Mouse (Mus musculus) yolk sac, embryonic 10.5 days (tissue): ENCODE measurements at regions not wholly inside any gene's neighbourhood (a gene's known extent, or its start where the extent isn't known, plus 50 kb on each side); places are given as distances from the start of the nearest gene placed in this dataset.

Experiments used
- DNase-seq: peaks from one replicate; pipeline ENCODE4 v3.0.0-alpha.2; 2017; ENCODE audit warnings: low spot score

GRCm38 (mm10) chr10:119054191-119055175 is 184.5 kb upstream of the Dyrk2 start:
- DNase-seq, result no peak

DNA sequence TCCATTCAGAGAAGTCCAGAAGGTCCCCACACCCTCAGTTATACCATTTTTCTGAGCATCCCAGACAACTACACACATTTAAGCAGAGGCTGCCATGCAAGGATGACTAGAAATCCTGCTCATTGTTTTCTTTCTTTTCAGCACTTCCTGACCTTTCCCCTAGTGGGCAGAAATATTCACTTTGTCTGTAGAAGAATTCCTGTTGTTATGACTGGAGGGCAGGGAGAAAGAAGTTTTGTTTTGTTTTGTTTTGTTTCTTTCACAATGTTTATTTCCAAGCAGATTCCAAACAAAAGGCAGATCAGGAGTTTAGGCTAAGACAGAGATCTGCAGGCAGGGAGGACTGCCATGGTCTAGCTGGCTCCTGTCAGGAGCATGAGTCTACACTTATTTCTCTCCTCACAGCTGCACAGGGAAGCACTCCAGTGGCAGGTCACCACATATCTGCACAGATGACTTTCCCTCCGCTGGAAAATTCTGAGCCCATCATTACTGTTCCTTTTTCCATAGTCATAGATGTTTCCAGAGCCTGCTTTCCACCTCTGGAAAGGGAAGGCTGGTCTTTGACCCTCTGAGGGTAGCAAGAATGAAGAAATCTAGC is 182.5 kb upstream of the Dyrk2 start:
- DNase-seq, result no peak

DNA sequence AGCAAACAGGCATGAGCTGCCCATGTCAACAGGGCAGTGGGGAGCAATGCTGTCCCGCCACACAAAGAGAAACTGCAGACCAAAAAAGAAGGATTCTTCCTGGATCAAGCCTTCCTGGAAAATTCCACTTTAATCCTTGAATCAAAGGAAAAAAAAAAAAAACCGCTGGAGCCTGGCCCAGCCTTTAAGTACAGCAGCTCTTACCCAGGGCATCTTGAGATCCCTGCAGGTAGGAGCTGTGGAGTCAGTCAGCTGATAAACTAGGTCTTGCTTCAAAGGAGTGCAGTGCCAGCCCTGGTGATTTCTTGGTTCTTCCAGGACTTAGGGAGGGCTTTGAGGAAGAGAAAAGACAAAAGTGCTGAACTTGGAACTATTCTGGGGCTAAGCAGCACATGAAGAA is 181.6 kb upstream of the Dyrk2 start:
- no peak for DNase-seq

DNA sequence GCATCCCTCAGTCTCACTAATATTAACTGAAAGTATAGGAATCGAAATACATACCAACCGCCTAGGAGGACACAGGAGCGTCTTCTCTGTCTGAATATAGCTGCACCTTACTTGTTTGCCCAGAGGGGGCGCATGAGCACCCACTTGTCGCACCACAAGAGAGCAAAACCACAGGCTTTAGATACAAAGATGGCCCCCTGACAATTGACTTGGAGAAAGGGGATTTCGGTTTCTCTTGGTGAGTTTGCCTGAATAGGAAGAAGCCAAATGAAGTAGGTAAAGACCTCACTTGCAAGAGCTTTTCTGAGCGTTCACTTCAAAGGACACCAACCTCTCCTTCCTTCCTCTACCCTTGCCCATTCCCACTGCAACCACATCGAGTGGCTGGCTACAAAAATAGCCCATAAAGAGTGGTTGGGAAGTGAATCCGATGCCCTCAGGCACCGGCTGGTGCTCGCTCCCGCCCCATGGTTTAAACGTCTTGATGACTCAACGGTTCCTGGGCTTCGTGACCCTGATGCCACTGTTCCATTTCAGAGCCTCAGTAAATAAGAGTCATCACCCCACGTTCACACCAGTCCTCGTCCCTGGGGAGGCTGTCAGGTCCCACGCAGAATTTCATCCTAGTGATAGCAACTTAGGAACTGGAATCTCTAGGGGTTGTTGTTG is 180.1 kb upstream of the Dyrk2 start:
- no peak for DNase-seq

- peak; percentile 51 for DNase-seq
These were observed 178.8 kb upstream of the Dyrk2 start for GRCm38 (mm10) chr10:119048643-119049420.

DNA sequence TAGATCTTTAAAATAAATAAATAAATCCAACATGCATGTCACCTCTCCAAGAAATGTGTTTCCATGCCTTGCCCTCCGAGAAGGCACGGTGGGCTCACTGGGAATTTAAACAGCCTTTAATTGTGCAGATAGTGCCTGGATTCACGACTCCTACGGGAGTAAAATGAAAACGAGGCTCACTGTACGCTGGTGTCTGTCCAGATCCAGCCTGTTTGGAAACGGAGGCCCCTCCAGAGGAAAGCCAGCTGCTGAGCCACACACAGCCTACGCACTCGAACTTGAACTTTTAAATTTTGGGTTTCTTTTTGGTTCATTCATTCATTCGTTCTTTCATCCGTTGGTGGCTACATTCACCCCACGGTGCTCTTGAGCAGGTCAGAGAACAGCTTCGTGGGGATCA is 175.1 kb upstream of the Dyrk2 start:
- no peak for DNase-seq

DNA sequence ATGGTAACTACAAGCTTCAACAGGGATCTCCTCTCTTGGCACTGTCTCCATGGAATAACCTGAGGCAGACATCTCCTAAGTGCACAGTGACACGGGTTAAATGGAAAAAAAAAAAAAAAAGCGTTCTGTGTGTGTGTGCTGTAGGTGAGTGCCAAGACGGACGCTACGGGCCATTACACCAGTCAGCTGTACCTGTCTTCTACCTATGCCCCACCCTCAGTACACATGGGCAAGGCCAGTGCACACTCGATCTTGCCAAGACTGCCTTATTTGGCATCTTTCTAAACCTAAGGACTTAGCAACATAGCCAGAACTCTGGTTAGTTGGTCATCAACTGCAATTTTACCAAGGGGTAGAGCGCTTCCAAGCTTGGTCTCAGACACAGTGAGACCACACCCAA is 173.1 kb upstream of the Dyrk2 start:
- no peak for DNase-seq

DNA sequence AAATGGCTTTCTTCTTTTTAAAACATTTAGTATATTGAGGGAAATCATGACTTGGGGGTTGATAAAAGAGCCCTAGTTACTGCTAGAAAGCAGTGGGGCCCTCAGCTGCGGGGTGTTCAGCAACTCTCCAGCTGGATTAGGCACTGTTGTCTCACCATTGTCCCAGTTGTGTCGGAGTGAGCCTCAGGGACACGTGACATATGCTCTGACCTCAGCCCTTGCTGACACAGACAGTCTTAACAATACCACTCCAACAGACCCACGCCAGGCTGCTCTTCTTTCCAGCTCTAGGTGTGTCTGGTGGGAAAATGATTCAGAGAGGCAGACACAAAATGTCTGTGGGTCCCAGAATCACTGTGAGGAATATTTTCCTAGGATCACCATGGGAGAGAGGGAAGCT is 170.2 kb upstream of the Dyrk2 start:
- no peak for DNase-seq

DNA sequence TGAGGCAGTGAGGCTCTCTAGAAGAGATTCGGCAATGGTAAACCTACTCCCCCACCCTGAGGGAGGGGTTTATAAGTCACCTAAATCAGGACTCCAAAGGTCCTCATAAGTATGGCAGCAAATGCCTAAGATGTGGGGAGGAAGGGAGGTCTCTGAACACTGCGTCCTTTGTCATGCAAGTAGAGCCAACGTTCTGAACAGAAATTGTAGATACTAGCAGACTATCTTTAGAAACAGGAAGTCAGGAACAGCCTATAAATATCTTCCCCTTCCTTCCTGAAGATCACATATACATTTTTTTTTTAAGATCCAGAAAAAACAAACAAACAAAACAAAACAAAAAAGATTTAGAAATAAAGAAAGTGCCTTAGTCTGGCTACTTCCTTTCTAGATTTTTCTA is 169.7 kb upstream of the Dyrk2 start:
- no peak for DNase-seq

DNA sequence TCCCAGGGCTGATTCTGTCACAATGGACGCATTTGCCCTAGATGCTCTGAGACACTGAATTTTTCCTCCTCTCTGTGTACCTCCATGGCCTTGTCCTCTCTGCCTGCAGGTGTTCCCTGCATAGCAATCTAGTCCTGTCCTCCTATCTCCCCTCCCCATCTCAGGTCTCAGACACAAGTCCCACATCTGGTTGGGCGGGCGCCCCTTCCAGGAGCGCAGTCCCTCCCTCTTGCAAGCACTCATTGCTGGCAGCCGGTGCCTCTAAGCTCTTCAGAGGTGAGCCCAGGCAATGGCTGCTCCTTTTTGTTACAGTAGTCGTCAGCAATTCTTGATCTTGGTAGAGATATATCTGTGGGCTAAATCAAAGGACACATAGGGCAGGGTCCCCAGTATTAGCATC is 169.0 kb upstream of the Dyrk2 start:
- no peak for DNase-seq

- no peak for DNase-seq
These were observed 167.8 kb upstream of the Dyrk2 start for GRCm38 (mm10) chr10:119037781-119038180.

GRCm38 (mm10) chr10:119035863-119036262 is 165.9 kb upstream of the Dyrk2 start:
- no peak for DNase-seq

- no peak for DNase-seq
These were observed 164.4 kb upstream of the Dyrk2 start for GRCm38 (mm10) chr10:119034396-119034795.

DNA sequence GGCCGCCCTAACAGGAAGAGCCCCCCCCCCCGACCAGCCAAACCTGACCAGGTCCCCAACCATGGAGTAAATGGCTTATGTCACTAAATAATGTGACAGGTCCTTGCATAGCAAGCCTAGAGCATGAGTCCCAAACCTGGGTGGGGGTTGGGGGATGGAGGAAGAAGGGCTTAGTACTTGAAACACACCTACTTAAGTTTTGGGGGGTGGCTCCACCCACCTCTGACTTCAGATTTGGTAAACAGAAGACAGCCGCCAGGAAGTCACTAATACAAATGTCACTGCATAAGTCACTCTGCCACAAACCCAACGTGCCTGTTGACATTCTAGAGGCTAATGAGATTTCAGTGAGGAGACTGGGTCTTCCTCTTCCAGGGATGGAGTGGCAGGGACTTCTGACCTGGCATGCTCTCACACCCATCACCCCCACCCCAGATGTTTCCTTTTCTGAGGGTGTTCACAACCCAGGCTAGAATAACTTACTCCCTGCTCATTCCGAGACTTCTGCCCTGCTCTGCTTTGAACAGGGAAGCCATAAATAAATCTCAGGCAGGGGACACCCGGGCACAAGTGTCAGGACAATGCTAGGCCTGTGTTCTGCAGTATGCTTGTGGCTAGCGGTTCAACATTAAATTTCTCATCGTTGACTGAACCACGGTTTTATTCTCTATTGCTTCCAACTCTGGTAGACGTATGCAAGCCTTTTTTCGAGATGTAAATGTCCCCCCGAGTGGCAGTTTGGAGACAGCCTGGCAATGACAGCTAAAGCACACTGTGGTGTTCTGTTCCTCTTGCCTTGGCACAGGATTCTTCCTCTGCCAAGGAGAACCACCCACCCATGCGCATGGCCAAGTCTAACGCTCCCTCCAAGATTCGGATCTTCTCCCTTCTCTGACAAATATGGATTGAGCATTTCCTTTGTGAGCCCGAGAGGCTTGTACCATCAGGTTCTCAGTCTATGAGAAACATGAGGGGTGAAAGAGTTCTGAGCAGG is 161.6 kb upstream of the Dyrk2 start:
- DNase-seq, result no peak

DNA sequence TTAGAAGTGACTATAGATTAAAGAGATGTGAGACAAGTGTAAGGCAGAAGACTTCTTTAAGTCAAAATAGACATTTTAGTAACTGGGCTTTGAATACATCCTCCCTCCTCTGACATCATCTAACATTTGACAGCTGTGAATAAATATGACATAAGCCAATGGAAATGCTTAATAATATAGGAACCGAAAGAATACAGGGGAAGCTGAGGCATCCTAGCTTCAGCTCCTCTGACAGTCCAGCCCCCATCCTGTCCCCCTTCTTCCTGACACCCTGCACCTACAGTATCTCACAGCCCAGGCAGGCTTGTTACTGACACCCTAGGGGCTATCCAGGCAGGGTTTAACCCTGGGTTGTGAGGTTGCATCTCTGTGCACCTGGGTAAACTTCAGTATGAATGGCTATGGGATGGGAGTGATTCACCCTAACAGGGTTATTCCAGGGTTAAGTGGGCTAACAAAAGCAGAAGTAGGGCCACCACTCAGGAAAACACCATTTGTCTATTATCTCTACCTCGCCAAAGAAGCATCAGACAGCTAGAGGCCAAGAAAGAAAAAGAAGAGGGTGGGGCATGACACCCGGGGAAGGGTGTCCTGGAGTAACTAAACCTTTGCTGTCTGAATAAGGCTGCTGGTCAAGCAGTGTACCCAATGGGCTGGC is 158.6 kb upstream of the Dyrk2 start:
- no peak for DNase-seq

GRCm38 (mm10) chr10:119027241-119027901 is 157.4 kb upstream of the Dyrk2 start:
- DNase-seq, result peak; percentile 48

DNA sequence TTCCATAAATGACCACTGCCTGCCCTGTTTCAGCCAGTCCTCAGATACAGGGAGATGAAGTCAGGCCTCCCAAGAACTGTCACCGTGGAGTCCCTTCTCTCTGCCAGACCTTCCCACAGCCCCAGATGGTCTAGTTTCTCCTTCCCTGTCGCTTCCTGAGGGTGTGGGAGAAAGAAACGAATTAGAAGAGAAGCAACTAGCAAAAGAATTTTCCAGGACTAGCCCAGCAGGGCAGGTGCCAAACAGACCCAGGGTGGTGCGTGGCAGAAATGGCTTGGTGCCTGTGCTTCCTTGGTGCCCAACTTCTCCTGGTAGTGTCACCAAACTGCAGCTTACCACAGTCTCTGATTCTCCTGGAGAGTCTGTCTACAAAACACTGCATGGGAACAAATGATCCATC is 156.3 kb upstream of the Dyrk2 start:
- no peak for DNase-seq

- no peak for DNase-seq
These were observed 154.4 kb upstream of the Dyrk2 start for GRCm38 (mm10) chr10:119024425-119024824.

GRCm38 (mm10) chr10:119019082-119019481 is 149.1 kb upstream of the Dyrk2 start:
- DNase-seq, result no peak

DNA sequence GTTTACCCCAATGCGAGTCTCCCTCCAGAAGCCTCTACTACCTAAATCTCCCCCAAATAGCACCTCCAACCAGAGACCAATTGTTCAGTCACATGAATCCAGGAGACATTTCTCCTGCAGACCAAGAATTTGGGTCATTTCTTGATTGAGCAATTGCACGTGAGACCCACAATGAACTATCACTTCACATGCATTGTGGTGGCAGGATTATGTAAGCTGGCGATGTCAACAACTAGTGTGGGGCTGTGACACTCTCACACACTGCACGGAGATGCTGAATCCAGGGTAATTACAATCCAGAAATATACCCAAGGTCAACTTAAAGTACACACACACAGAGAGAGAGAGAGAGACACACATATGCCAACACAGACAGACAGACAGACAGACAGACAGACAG is 148.5 kb upstream of the Dyrk2 start:
- DNase-seq, result no peak
